Mouse (Mus musculus) adipocyte (in vitro differentiated cells): ENCODE data around the gene B3gnt3.

ENCODE experiments used
- DNase-seq: peaks from one replicate; pipeline ENCODE4 v3.0.0-alpha.2; 2016; ENCODE audit warnings: low spot score

Gene B3gnt3

DNA sequence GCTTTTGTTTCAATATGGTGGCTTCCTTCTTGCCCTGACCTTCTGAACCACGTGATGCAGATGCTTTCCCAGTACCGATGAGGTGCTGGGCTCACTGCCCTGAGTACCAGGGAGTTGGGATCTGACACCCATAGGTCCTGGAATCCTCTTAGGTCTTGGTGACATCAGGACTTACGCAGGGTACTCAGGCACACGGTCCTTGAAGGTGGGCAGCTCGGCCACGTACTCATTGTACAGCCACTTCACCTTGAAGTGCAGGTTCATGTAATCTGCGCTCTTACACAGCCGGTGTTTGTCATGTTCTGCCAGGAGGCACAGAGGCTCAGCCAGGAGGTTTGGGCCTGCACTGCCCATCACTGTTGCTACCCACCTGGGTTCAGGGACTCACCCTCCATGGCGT, 56.1 kb downstream of the B3gnt3 start:
- no peak for DNase-seq
